Mouse (Mus musculus): ENCODE measurements around the gene Olfr688. TPM values are rescaled to one million over a fixed set of nuclear protein-coding genes. Genes with fewer than 3 reads are reported as not detected.

The Olfr688 gene
- not detected in 2 replicates for polyA plus RNA-seq (2012; rRNA removed)

DNA sequence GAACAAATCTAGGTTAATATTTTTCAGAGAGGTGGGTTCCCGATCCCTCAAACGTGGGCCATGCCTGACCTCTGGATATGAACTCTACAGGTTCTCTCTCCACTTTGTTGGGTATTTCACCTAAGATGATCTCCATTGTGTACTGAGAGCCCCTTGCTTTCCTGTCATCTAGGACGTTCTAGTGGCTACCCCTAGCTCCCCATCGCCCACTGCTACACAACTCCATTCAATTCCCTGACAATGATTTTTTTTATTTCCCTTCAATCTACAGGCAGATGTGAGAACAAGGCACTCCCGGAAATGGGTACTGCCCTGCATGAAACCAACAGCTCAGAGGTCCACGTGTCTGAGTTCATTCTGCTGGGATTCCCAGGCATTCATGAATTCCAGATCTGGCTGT, at the start of gene Olfr688:
TSS of gene Olfr688 (plus strand) at position 301 of the 400 bp plus-strand sequence.
- DNase-seq (ENCODE audit: low read depth), result no peak

DNA sequence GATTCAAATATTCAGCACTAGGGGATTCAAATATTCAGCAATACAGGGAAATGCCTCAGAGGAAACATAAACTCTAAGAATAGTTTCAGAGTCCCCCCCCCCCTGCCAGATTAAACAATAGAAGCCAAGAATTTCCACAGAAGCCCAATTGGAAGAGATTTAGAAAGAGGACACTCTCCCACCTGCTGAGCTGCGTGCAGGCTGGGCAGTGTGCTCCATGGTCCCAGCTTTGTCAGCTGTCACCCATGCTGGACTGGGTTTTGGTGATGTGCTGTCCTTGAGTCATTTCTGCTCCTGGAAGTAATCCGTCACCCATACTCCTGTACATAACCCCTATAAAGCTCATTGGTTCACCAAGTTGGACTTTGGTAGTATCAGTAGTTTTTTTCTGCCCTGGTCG, 40.2 kb upstream of the Olfr688 start:
- DNase-seq (ENCODE audit: low read depth), result no peak

DNA sequence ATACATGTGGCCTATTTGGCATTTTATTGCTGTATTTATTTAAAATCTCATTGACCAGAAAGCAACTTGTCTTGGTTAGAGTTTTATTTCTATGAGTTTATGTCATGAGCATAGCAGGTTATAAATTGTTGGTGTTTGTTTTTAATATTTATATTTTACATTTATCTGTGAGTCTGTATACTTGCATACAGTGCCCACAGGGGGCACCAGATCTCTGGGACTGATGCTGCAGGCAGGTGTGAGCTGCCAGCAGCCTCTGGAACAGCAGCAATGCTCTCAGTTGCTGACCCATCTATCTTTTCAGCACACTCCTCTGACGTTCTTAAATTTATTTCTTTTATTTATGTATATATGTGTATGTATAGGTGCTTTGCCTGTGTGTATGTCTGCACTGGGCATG, 39.7 kb upstream of the Olfr688 start:
- DNase-seq (ENCODE audit: low read depth), result no peak

DNA sequence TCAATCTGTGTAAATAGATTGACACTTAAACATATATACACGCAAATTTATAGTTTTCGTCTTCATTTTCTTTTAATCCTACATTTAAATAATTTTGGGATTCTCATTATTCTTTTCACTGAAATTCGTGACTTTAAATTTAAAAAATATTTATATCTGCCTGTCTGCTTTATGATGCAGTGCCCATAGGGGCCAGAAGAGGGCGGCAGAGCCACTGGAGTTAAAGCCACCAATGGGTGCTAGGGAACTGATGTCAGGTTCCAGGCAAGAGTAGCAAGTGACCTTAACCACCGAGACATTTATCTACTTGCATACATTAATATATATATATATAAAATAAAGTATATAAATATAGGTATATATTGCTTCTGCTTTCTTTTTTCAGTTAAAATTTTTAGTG, 31.2 kb upstream of the Olfr688 start:
- no peak for DNase-seq (ENCODE audit: low read depth)

DNA sequence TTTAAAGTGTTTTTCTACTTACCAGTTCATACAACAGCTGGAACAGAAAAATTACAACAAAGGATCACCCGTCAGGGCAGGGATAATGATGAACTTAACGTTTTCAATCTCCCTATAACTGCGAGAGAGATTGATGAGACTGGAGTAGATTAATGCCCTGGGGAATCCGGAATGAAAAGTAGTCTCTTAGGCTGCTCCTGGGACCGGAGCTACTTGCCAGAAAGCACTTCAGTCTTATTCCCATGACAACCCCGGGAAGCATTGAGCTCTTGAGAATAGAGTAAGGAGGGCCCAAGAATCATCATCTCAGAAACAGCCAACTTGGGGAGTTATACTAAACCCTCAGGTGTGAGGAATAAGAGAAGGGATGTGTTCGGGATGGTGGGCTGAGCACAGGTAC, 15.5 kb upstream of the Olfr688 start:
- DNase-seq (ENCODE audit: low read depth), result no peak

DNA sequence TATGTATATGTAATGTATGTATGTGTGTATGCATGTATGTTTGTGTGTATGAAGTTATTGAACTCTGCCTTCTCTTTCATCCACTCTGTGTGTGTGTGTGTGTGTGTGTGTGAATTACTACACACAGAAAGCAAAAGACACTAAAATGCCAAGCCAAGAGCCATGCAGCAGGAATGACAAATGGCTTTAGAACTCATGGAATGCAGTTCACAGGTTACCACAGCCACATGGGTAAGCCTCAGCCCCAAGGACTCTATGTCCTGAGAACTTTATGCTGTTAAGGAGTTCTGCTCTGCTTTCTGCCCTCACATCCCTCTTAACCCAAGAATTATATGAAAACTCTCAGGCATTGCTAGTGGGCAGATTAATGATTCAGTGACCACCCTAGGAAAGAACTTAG, 2.2 kb downstream of the Olfr688 start:
- DNase-seq (ENCODE audit: low read depth), result no peak

DNA sequence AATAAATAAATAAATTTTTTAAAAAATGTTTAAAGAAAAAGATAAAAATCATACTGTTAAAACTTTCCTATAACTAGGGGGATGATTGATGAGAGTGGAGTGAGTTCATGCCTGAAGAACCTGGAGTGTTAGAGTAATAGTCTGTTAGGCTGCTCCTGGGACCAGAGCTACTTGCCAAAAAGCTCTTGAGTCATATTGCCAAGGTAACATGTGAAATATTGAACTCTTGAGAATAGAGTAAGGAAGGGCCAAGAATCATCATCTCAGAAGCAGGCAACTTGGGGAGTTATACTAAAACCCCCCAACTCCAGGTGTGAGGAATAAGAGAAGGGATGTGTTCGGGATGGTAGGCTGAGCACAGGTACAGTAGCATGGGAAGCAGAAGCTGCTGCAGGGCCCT, 23.0 kb downstream of the Olfr688 start, which contains the start of gene Olfr689:
TSS of gene Olfr689 (plus strand) at position 301 of the 400 bp plus-strand sequence.
- no peak for DNase-seq (ENCODE audit: low read depth)

DNA sequence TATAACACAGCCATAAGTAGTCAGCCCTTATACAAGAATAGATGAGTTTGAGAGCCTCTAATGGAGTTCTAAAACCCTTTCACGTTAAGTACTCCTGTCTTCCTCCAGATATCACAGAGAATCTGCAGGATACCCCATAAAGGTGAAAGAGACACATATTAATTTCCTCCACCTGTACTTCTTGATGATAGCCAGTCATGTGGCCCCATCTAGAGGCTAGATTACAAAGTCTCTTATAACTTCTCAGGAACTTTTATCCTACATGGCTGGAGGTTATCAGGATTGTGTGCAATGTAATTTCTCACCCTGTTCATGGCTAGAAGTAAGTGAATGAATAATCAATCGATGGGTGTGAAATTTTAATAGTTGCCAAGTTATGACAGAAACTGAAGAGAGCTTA, 37.4 kb downstream of the Olfr688 start:
- DNase-seq (ENCODE audit: low read depth), result no peak

DNA sequence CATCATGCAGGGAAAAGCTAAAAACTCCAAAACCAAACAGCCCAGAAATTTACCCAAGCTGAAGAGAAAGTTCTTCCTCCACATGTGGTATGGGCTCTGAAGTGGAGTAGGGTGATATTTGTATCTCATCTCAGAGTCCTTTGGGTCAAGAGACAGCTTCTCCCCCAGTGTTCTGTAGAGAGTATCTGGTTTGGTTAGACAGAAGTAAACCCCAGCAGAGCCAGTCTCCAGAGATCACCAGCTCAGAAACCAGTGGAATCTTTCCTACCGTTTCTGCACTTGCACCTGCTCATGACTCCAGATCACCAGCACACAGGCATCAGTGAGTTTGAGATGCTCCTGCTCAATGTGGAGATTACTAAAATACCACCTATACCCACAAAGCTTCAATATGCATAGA, 46.1 kb downstream of the Olfr688 start, which contains the start of gene Olfr690:
TSS of gene Olfr690 (minus strand) at position 101 of the 400 bp plus-strand sequence.
- no peak for DNase-seq (ENCODE audit: low read depth)

Other genes with a start within 250 kb of the Olfr688 start
- not detected in 2 replicates for gene Olfr677, start 236.7 kb upstream of the Olfr688 start, polyA plus RNA-seq (2012; rRNA removed)
- gene Olfr678, start 223.6 kb upstream of the Olfr688 start, polyA plus RNA-seq (2012; rRNA removed), result not detected in 2 replicates
- not detected in 2 replicates for gene Olfr679, start 206.9 kb upstream of the Olfr688 start, polyA plus RNA-seq (2012; rRNA removed)
- gene Olfr680-ps1, start 195.3 kb upstream of the Olfr688 start, polyA plus RNA-seq (2012; rRNA removed), result not detected in 2 replicates
- not detected in 2 replicates for gene Olfr681, start 171.3 kb upstream of the Olfr688 start, polyA plus RNA-seq (2012; rRNA removed)
- not detected in 2 replicates for gene Olfr683, start 141.1 kb upstream of the Olfr688 start, polyA plus RNA-seq (2012; rRNA removed)
- gene Olfr684, start 124.4 kb upstream of the Olfr688 start, polyA plus RNA-seq (2012; rRNA removed), result not detected in 2 replicates
- not detected in 2 replicates for gene Olfr685, start 102.1 kb upstream of the Olfr688 start, polyA plus RNA-seq (2012; rRNA removed)
- not detected in 2 replicates for gene Olfr686, start 80.6 kb upstream of the Olfr688 start, polyA plus RNA-seq (2012; rRNA removed)
- not detected in 2 replicates for gene Olfr689, start 23.1 kb downstream of the Olfr688 start, polyA plus RNA-seq (2012; rRNA removed)
- gene Olfr690, start 46.0 kb downstream of the Olfr688 start, polyA plus RNA-seq (2012; rRNA removed), result not detected in 2 replicates
- gene Olfr691, start 54.2 kb downstream of the Olfr688 start, polyA plus RNA-seq (2012; rRNA removed), result not detected in 2 replicates
- gene Olfr692, start 80.1 kb downstream of the Olfr688 start, polyA plus RNA-seq (2012; rRNA removed), result not detected in 2 replicates
- 1.2 and 1.3 TPM in 2 replicates for gene Gm5901, start 86.9 kb downstream of the Olfr688 start, polyA plus RNA-seq (2012; rRNA removed)
- gene Fam160a2, start 112.0 kb downstream of the Olfr688 start, polyA plus RNA-seq (2012; rRNA removed), result 49.3 and 50.2 TPM in 2 replicates
- gene Cnga4, start 116.5 kb downstream of the Olfr688 start, polyA plus RNA-seq (2012; rRNA removed), result 0.55 and 0.91 TPM in 2 replicates
- 0.42 and 1.2 TPM in 2 replicates for gene Cckbr, start 137.6 kb downstream of the Olfr688 start, polyA plus RNA-seq (2012; rRNA removed)
- gene Cavin3, start 194.2 kb downstream of the Olfr688 start, polyA plus RNA-seq (2012; rRNA removed), result 136 and 260 TPM in 2 replicates

Data from gonadal fat pad, adult 2 months (tissue).